Mouse (Mus musculus) intestine, embryonic 15.5 days (tissue): Measurements from ENCODE around the gene Rnf7. TPM values are rescaled to one million over a fixed set of nuclear protein-coding genes. Genes with fewer than 3 reads are reported as not detected.
A peak's percentile ranks its signal among the peaks of the same experiment; 100 is the strongest.

Experiments used
- ATAC-seq: fragments of 200-750 bp; cut with Nextera tagmentation; 2 replicates; pipeline ENCODE4 v1.8.0; 2017; ENCODE audit warnings: moderate TSS enrichment, moderate library complexity
- H3K27ac ChIP-seq: fragments of 300-500 bp; sonication (generic); 2 replicates; pipeline ENCODE4 v1.5.1; 2015; ENCODE audit warnings: mild to moderate bottlenecking, inconsistent platforms
- H3K27me3 ChIP-seq: fragments of 300-500 bp; sonication (generic); replicated peaks from 2 replicates; pipeline ENCODE4 v1.6.1; 2015; ENCODE audit warnings: inconsistent platforms
- H3K36me3 ChIP-seq: fragments of 300-500 bp; sonication (generic); 2 replicates; pipeline ENCODE4 v1.6.1; 2015; ENCODE audit warnings: inconsistent platforms
- H3K4me1 ChIP-seq: fragments of 300-500 bp; sonication (generic); replicated peaks from 2 replicates; pipeline ENCODE4 v1.6.1; 2015; ENCODE audit warnings: inconsistent platforms
- H3K4me2 ChIP-seq: fragments of 300-500 bp; sonication (generic); replicated peaks from 2 replicates; pipeline ENCODE4 v1.6.1; 2015; ENCODE audit warnings: mild to moderate bottlenecking, inconsistent platforms
- H3K4me3 ChIP-seq: fragments of 300-500 bp; sonication (generic); replicated peaks from 2 replicates; pipeline ENCODE4 v1.5.1; 2015; ENCODE audit warnings: inconsistent platforms
- H3K9ac ChIP-seq: fragments of 300-500 bp; sonication (generic); 2 replicates; pipeline ENCODE4 v1.6.1; 2015; ENCODE audit warnings: inconsistent platforms
- H3K9me3 ChIP-seq: fragments of 300-500 bp; sonication (generic); 2 replicates; pipeline ENCODE4 v1.6.1; 2016; ENCODE audit warnings: inconsistent platforms
- WGBS: fragments of 180-500 bp; shearing (Covaris S2); methylation state at CpG from one replicate; pipeline ENCODE4 v1.1.7; 2015; 5-methylcytosine and 5-hydroxymethylcytosine counted together
- polyA plus RNA-seq: library from polyadenylated mRNA; unstranded; fragments of >200 nt; fragmentation: Nextera tagmentation; extraction: Ambion mirVana; gene quantifications from 2 replicates; pipeline ENCODE4 v1.2.1, GENCODE M21; 2015

Gene Rnf7
- polyA plus RNA-seq, 1 experiment from 2014 or later: 183 TPM

GRCm38 (mm10) chr9:96432575-96432974, 45.9 kb downstream of the Rnf7 start:
- WGBS: 71% methylated on average over 3 of the region's 3 CpGs
- no peaks in the 10 kb centered on the region for H3K27me3 ChIP-seq
- no peaks in the 10 kb centered on the region for H3K36me3 ChIP-seq
- H3K4me1 ChIP-seq: peaks cover 8% of the 10 kb centered on the region
- no peak for ATAC-seq
- no peaks in the 10 kb centered on the region for H3K9me3 ChIP-seq
- no peak overlapping the region for H3K4me3 ChIP-seq
- H3K9ac ChIP-seq: no peak overlapping the region
- no peak overlapping the region for H3K27ac ChIP-seq
- H3K4me2 ChIP-seq: no peak overlapping the region

DNA sequence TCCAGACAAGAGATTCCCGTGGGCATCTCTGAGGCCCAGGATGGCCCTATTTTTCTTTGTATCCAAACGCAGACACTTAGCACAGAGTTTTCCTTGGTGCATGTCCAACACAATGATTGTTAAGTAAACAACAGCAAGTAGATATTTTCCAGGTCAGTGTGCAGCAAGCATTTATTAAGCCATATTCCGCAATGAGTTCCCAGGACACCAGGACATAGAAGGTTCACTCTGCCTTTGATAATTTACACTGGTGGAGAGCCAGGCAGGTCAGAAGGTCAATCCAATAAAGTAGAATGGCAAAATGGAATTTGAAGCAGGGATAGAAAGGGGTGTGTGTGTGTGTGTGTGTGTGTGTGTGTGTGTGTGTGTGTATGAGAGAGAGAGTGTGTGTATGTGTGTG, 47.4 kb downstream of the Rnf7 start:
- no peak overlapping the region for H3K4me3 ChIP-seq
- no peaks in the 10 kb centered on the region for H3K27me3 ChIP-seq
- no peak overlapping the region for H3K27ac ChIP-seq
- no peak for ATAC-seq
- no peak overlapping the region for H3K9ac ChIP-seq
- no peaks in the 10 kb centered on the region for H3K36me3 ChIP-seq
- no peaks in the 10 kb centered on the region for H3K4me1 ChIP-seq
- H3K9me3 ChIP-seq: no peaks in the 10 kb centered on the region
- H3K4me2 ChIP-seq: no peak overlapping the region
- WGBS: 37% methylated on average over 3 of the region's 3 CpGs

GRCm38 (mm10) chr9:96428336-96429046, 50.0 kb downstream of the Rnf7 start:
- Histone ChIP-seq H3K27ac (peak overlapping the region; percentile 29; the same call in 1 of the 2 replicates), H3K4me1 (no peaks in the 10 kb centered on the region), H3K9me3 (no peaks in the 10 kb centered on the region), H3K4me2 (no peak overlapping the region), H3K27me3 (no peaks in the 10 kb centered on the region), H3K4me3 (no peak overlapping the region), H3K36me3 (no peaks in the 10 kb centered on the region), H3K9ac (no peak overlapping the region)
- 50% methylated on average over 17 of the region's 17 CpGs for WGBS
- peak; percentile 44; the same call in 1 of the 2 replicates for ATAC-seq

- WGBS: 33% methylated on average over 8 of the region's 8 CpGs
- H3K9ac ChIP-seq: no peak overlapping the region
- no peak overlapping the region for H3K4me2 ChIP-seq
- no peaks in the 10 kb centered on the region for H3K4me1 ChIP-seq
- no peaks in the 10 kb centered on the region for H3K36me3 ChIP-seq
- no peak overlapping the region for H3K27ac ChIP-seq
- H3K27me3 ChIP-seq: no peaks in the 10 kb centered on the region
- no peak overlapping the region for H3K4me3 ChIP-seq
- H3K9me3 ChIP-seq: no peaks in the 10 kb centered on the region
- no peak for ATAC-seq
Measured at GRCm38 (mm10) chr9:96424027-96424426, 54.4 kb downstream of the Rnf7 start.

Other genes starting within 250 kb of the Rnf7 start
- gene Atp1b3, start 114.2 kb downstream of the Rnf7 start, polyA plus RNA-seq: 138 and 153 TPM in 2 replicates
- not detected in 2 replicates for gene Gm28729, start 46.6 kb upstream of the Rnf7 start, polyA plus RNA-seq
- gene Rasa2, start 152.9 kb upstream of the Rnf7 start, polyA plus RNA-seq: 16.4 and 17.1 TPM in 2 replicates